8 mouse cellular contexts compared by ENCODE assay signal in the genomic region with DNA sequence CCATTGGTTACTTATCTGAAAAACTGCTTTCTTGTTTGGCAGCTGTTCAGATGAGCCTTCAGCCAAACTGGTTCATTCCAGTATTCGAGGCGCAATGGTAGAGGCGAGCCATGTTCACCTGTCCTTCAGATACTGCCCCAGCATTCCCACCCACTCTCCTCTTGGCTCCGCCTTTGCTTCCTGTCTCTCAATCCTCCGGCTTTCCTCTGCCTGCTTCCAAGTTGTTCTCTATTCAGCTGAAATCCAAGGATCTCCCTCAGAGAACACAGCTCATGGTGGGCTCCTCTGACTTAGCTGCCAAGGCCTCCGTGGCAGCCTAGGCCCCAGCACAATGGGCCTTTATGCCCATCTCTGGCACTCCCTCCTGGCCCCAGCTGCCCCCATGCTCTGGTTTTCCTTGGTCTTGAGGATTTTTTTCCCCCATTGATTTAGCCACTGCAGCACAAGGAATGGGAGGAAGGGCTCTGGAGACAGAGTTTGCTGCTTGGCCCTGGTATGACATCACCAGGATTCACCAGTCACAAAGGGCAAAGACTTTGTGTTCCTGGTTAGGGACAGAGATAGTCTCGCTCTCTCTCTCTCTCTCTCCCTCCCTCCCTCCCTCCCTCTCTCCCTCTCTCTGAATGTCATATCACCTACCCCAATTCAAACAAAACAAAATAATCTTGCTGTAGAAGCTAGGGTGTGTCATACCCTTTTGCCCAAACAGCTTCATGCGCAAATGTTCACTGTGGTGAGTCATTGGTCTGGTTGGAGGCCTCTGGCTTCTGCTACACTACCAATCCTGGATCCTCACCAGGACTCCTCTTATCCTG.
A peak's percentile ranks its signal among the peaks of the same experiment; 100 is the strongest.
DNase-seq lines count a peak whose midpoint lies in the region; ATAC-seq and TF ChIP-seq lines count a peak whose summit lies in the region.

No protein-coding gene starts in this region.

- peak; percentile 50 for DNase-seq in kidney, adult 2 months
- peak; percentile 56 for DNase-seq in brain, adult 2 months (ENCODE audit: low read depth, low spot score)
- peak; percentile 55 to 66 for DNase-seq in frontal cortex, postnatal 10 days (ENCODE audit: low spot score in 2 of 2)
- peak; percentile 26 to 41 for DNase-seq in left cerebral cortex, adult 2 months (ENCODE audit: extremely low spot score in 1 of 2, low spot score in 2 of 2)
- no peak for DNase-seq in thymus, adult 2 months
- DNase-seq in heart, postnatal 14 days, result no peak

- 64% methylated on average over 8 of the region's 8 CpGs for WGBS in kidney, adult 2 months
- WGBS in kidney, embryonic 14.5 days, result 79% methylated on average over 8 of the region's 8 CpGs
- WGBS in thymus, adult 2 months, result 93% methylated on average over 8 of the region's 8 CpGs
- 60% methylated on average over 8 of the region's 8 CpGs for WGBS in liver, embryonic 12.5 days (ENCODE audit: insufficient replicate concordance)

- no peaks in the 10 kb centered on the region for H3K27me3 ChIP-seq in kidney, adult 2 months (replicated peaks; ENCODE audit: control insufficient read depth, insufficient read depth, low read length)
- no peaks in the 10 kb centered on the region for H3K27me3 ChIP-seq in kidney, embryonic 14.5 days (ENCODE audit: control insufficient read depth, insufficient read depth, low read length)
- no peaks in the 10 kb centered on the region for H3K27me3 ChIP-seq in thymus, adult 2 months (ENCODE audit: control insufficient read depth, insufficient read depth, low read length)
- H3K27me3 ChIP-seq in liver, embryonic 12.5 days (replicated peaks), result no peaks in the 10 kb centered on the region

- intact Hi-C loops in left cerebral cortex, adult 2 months (cut with DNase I), result loop anchor here (1.0 to 5.0 kb wide), 2 partner anchors 115 to 192 kb away; no protein-coding TSS in a partner anchor
- intact Hi-C loops in heart, postnatal 14 days (cut with DNase I), result no loop called here

- no peak for TF ChIP-seq POLR2A in kidney, adult 2 months (IDR thresholded peaks at IDR 0.05; ENCODE audit: low read depth, low read length)
- no peak for TF ChIP-seq POLR2A in thymus, adult 2 months (IDR thresholded peaks at IDR 0.05; ENCODE audit: control insufficient read depth, extremely low read depth, insufficient read depth, low read length, poor library complexity)

- H3K27ac ChIP-seq in kidney, adult 2 months (ENCODE audit: insufficient read depth, low read depth, low read length), result no peak overlapping the region
- H3K27ac ChIP-seq in kidney, embryonic 14.5 days (ENCODE audit: low read depth, low read length), result no peak overlapping the region
- 0 out of 2 replicates have a peak overlapping the region, but pooled peaks have one; percentile 11 for H3K27ac ChIP-seq in left cerebral cortex, adult 2 months
- H3K27ac ChIP-seq in thymus, adult 2 months (ENCODE audit: control insufficient read depth, insufficient read depth, low read length), result no peak overlapping the region
- no peak overlapping the region for H3K27ac ChIP-seq in liver, embryonic 12.5 days

- H3K4me1 ChIP-seq in kidney, adult 2 months (ENCODE audit: control insufficient read depth, insufficient read depth, low read length), result no peaks in the 10 kb centered on the region
- H3K4me1 ChIP-seq in kidney, embryonic 14.5 days (ENCODE audit: control insufficient read depth, insufficient read depth, low read length), result no peaks in the 10 kb centered on the region
- H3K4me1 ChIP-seq in thymus, adult 2 months (replicated peaks; ENCODE audit: control insufficient read depth, insufficient read depth, low read length), result no peaks in the 10 kb centered on the region
- no peaks in the 10 kb centered on the region for H3K4me1 ChIP-seq in liver, embryonic 12.5 days

- no peak for TF ChIP-seq CTCF in kidney, adult 2 months (conservative IDR thresholded peaks at IDR 0.05; ENCODE audit: insufficient read depth, insufficient read length, low read depth, low read length)
- no peak for TF ChIP-seq CTCF in left cerebral cortex, adult 2 months (IDR thresholded peaks at IDR 0.05)
- no peak for TF ChIP-seq CTCF in thymus, adult 2 months (IDR thresholded peaks at IDR 0.05; ENCODE audit: borderline replicate concordance, control insufficient read depth, extremely low read depth, insufficient read depth, low read length, poor library complexity)

- H3K9me3 ChIP-seq in kidney, embryonic 14.5 days (ENCODE audit: control insufficient read depth, low read length), result no peaks in the 10 kb centered on the region
- H3K9me3 ChIP-seq in liver, embryonic 12.5 days (replicated peaks), result no peaks in the 10 kb centered on the region

- H3K9ac ChIP-seq in kidney, embryonic 14.5 days (ENCODE audit: low read depth, low read length), result no peak overlapping the region
- H3K9ac ChIP-seq in liver, embryonic 12.5 days, result no peak overlapping the region

- ATAC-seq in kidney, embryonic 14.5 days (ENCODE audit: low FRiP score, low TSS enrichment), result no peak
- ATAC-seq in liver, embryonic 12.5 days, result no peak

- H3K4me2 ChIP-seq in kidney, embryonic 14.5 days (replicated peaks; ENCODE audit: low read depth, low read length), result no peak overlapping the region
- H3K4me2 ChIP-seq in liver, embryonic 12.5 days, result no peak overlapping the region

- H3K36me3 ChIP-seq in kidney, adult 2 months (ENCODE audit: control insufficient read depth, insufficient read depth, low read length), result no peaks in the 10 kb centered on the region
- H3K36me3 ChIP-seq in kidney, embryonic 14.5 days (ENCODE audit: control insufficient read depth, insufficient read depth, low read length), result no peaks in the 10 kb centered on the region
- H3K36me3 ChIP-seq in thymus, adult 2 months (ENCODE audit: control insufficient read depth, insufficient read depth, low read length), result no peaks in the 10 kb centered on the region
- no peaks in the 10 kb centered on the region for H3K36me3 ChIP-seq in liver, embryonic 12.5 days

- no peak overlapping the region for H3K4me3 ChIP-seq in kidney, adult 2 months (ENCODE audit: insufficient read depth, low read depth, low read length)
- no peak overlapping the region for H3K4me3 ChIP-seq in kidney, embryonic 14.5 days (ENCODE audit: low read length)
- no peak overlapping the region for H3K4me3 ChIP-seq in left cerebral cortex, adult 2 months
- no peak overlapping the region for H3K4me3 ChIP-seq in thymus, adult 2 months (ENCODE audit: control insufficient read depth, insufficient read depth, low read length)
- no peak overlapping the region for H3K4me3 ChIP-seq in liver, embryonic 12.5 days

Comparison
In these comparisons a context has a peak if more than half of its experiments do, and no peak if none do; other contexts are left out.
1. DNase-seq: peak in kidney, adult 2 months (single experiment), brain, adult 2 months (single experiment), frontal cortex, postnatal 10 days (2 of 2) and left cerebral cortex, adult 2 months (2 of 2); none in thymus, adult 2 months (single experiment) and heart, postnatal 14 days (0 of 2).